Mouse (Mus musculus) spleen, adult 2 months (tissue): ENCODE data around the gene Gm20388.

Source experiments
- CTCF ChIP-seq: fragments of 200-500 bp; IDR thresholded peaks from 2 replicates; pipeline ENCODE4 v1.5.1; 2011; ENCODE audit warnings: mild to moderate bottlenecking, inconsistent platforms; ENCODE audit not compliant: insufficient read depth, insufficient read length, insufficient replicate concordance; ENCODE audit errors: extremely low read depth
- POLR2A ChIP-seq: fragments of 200-500 bp; IDR thresholded peaks from 2 replicates; pipeline ENCODE4 v1.6.1; 2011; ENCODE audit warnings: low read depth, low read length, inconsistent platforms

DNA sequence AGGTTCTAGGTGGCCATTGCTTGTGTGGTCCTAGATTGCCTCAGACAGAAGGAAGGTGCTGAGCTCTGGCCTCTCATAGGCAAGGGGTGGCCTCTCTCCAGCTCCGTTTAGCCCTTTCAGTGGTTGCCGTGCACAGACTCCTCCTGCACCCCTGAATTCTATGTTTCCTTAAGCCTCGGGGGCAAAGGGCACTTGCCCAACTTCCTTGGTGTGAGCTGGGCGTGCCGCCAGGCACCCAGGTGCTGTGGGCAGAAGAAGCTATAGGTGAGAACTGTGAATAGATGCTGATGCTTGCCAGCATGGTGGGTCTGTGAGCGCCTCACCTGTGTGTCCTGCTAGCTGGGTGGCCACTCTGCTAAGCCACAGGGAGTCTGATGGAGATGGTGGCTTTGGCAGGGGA lies 456.2 kb downstream of the Gm20388 start:
- TF ChIP-seq POLR2A (no peak), CTCF (no peak)
